8 mouse cellular contexts compared by ENCODE assay signal in genomic region chr7:28586663-28587411, GRCm38 (mm10). TPM values are rescaled to one million over a fixed set of nuclear protein-coding genes. Genes with fewer than 3 reads are reported as not detected.
DNase-seq lines count a peak whose midpoint lies in the region; ATAC-seq lines count a peak whose summit lies in the region.
"Had no signal": no experiment of that assay in that cellular context is flagged by ENCODE, and none has a peak within 500 bp of the region (broad histone marks: within the 10 kb centered on the region; RNA-seq: fewer than 3 reads in every experiment).

No protein-coding gene starts in this region.

- no peak overlapping the region for H3K4me3 ChIP-seq in midbrain, embryonic 12.5 days
- no peak overlapping the region for H3K4me3 ChIP-seq in midbrain, embryonic 15.5 days
- H3K4me3 ChIP-seq in embryonic facial prominence, embryonic 14.5 days (ENCODE audit: low read depth, low read length) = no peak overlapping the region
- no peak overlapping the region for H3K4me3 ChIP-seq in neural tube, embryonic 15.5 days (replicated peaks)
- H3K4me3 ChIP-seq: hindbrain, embryonic 15.5 days had no signal

- WGBS in midbrain, embryonic 12.5 days = 73% methylated on average over 6 of the region's 6 CpGs
- 60% methylated on average over 6 of the region's 6 CpGs for WGBS in midbrain, embryonic 15.5 days
- 45% methylated on average over 6 of the region's 6 CpGs for WGBS in embryonic facial prominence, embryonic 14.5 days
- 49% methylated on average over 6 of the region's 6 CpGs for WGBS in neural tube, embryonic 15.5 days

- no peaks in the 10 kb centered on the region for H3K27me3 ChIP-seq in midbrain, embryonic 12.5 days
- H3K27me3 ChIP-seq in midbrain, embryonic 15.5 days (replicated peaks) = no peaks in the 10 kb centered on the region
- H3K27me3 ChIP-seq in embryonic facial prominence, embryonic 14.5 days (replicated peaks; ENCODE audit: control insufficient read depth, insufficient read depth, low read length) = no peaks in the 10 kb centered on the region
- no peaks in the 10 kb centered on the region for H3K27me3 ChIP-seq in neural tube, embryonic 15.5 days (replicated peaks)
- H3K27me3 ChIP-seq: hindbrain, embryonic 15.5 days had no signal

- H3K4me1 ChIP-seq in midbrain, embryonic 12.5 days = peaks cover 19% of the 10 kb centered on the region
- H3K4me1 ChIP-seq in midbrain, embryonic 15.5 days = peaks cover 13% of the 10 kb centered on the region
- peaks cover 38% of the 10 kb centered on the region for H3K4me1 ChIP-seq in embryonic facial prominence, embryonic 14.5 days (ENCODE audit: control insufficient read depth, insufficient read depth, low read length)
- peaks cover 55% of the 10 kb centered on the region for H3K4me1 ChIP-seq in neural tube, embryonic 15.5 days

- H3K4me2 ChIP-seq in midbrain, embryonic 12.5 days (replicated peaks) = no peak overlapping the region
- H3K4me2 ChIP-seq in midbrain, embryonic 15.5 days = no peak overlapping the region
- H3K4me2 ChIP-seq in embryonic facial prominence, embryonic 14.5 days (ENCODE audit: low read depth, low read length) = 0 out of 2 replicates have a peak overlapping the region, but pooled peaks have one; percentile 16
- no peak overlapping the region for H3K4me2 ChIP-seq in neural tube, embryonic 15.5 days
- H3K4me2 ChIP-seq: hindbrain, embryonic 15.5 days had no signal

- peak; percentile 64 for DNase-seq in embryonic facial prominence, embryonic 14.5 days (ENCODE audit: low spot score)
- peak; percentile 69 for DNase-seq in kidney, postnatal 10 days
- DNase-seq in layer of hippocampus, postnatal 10 days (ENCODE audit: low spot score in 2 of 2) = no peak
- no peak for DNase-seq in cerebellum, postnatal 14 days

- no peaks in the 10 kb centered on the region for H3K9me3 ChIP-seq in midbrain, embryonic 12.5 days
- no peaks in the 10 kb centered on the region for H3K9me3 ChIP-seq in midbrain, embryonic 15.5 days
- no peaks in the 10 kb centered on the region for H3K9me3 ChIP-seq in embryonic facial prominence, embryonic 14.5 days (ENCODE audit: control insufficient read depth, low read length)
- no peaks in the 10 kb centered on the region for H3K9me3 ChIP-seq in neural tube, embryonic 15.5 days (replicated peaks)
- H3K9me3 ChIP-seq: hindbrain, embryonic 15.5 days had no signal

- 0 out of 2 replicates have a peak overlapping the region, but pooled peaks have one; percentile 4 for H3K9ac ChIP-seq in midbrain, embryonic 12.5 days (replicated peaks)
- H3K9ac ChIP-seq in midbrain, embryonic 15.5 days = no peak overlapping the region
- peak overlapping the region; percentile 5; the same call in 1 of the 2 replicates for H3K9ac ChIP-seq in embryonic facial prominence, embryonic 14.5 days (ENCODE audit: low read depth, low read length)
- no peak overlapping the region for H3K9ac ChIP-seq in neural tube, embryonic 15.5 days (replicated peaks)
- H3K9ac ChIP-seq: hindbrain, embryonic 15.5 days had no signal

- no peak overlapping the region for H3K27ac ChIP-seq in midbrain, embryonic 12.5 days (replicated peaks)
- H3K27ac ChIP-seq in midbrain, embryonic 15.5 days = no peak overlapping the region
- no peak overlapping the region for H3K27ac ChIP-seq in embryonic facial prominence, embryonic 14.5 days (replicated peaks; ENCODE audit: low read depth, low read length)
- 0 out of 2 replicates have a peak overlapping the region, but pooled peaks have one; percentile 9 for H3K27ac ChIP-seq in neural tube, embryonic 15.5 days (replicated peaks)
- H3K27ac ChIP-seq: hindbrain, embryonic 15.5 days had no signal

- ATAC-seq in midbrain, embryonic 12.5 days (ENCODE audit: low FRiP score, low read depth) = no peak
- ATAC-seq in midbrain, embryonic 15.5 days (replicated peaks) = no peak
- ATAC-seq in embryonic facial prominence, embryonic 14.5 days (ENCODE audit: low read depth) = 0 out of 2 replicates have a peak, but pooled peaks have one; percentile 30
- no peak for ATAC-seq in neural tube, embryonic 15.5 days (ENCODE audit: low FRiP score)

- peaks cover 3% of the 10 kb centered on the region; the same call in 1 of the 2 replicates for H3K36me3 ChIP-seq in midbrain, embryonic 12.5 days
- no peaks in the 10 kb centered on the region for H3K36me3 ChIP-seq in midbrain, embryonic 15.5 days (replicated peaks)
- H3K36me3 ChIP-seq in embryonic facial prominence, embryonic 14.5 days (ENCODE audit: control insufficient read depth, insufficient read depth, low read length) = 0 out of 2 replicates have a peak, but pooled peaks cover 2% of the 10 kb centered on the region
- no peaks in the 10 kb centered on the region for H3K36me3 ChIP-seq in neural tube, embryonic 15.5 days
- H3K36me3 ChIP-seq: hindbrain, embryonic 15.5 days had no signal

RNA-seq across cellular contexts. Expression of gene Samd4b, which starts 11.1 kb away (rescaled TPM):
- polyA plus RNA-seq in midbrain, embryonic 12.5 days (2016; fragmentation: Nextera tagmentation; extraction: Ambion mirVana) = 34.1 and 34.8 TPM in 2 replicates
- polyA plus RNA-seq in midbrain, embryonic 15.5 days (2015; fragmentation: Nextera tagmentation; extraction: Ambion mirVana) = 22.8 and 24.8 TPM in 2 replicates
- polyA plus RNA-seq in embryonic facial prominence, embryonic 14.5 days (2014; fragmentation: Nextera tagmentation; extraction: Ambion mirVana) = 31.5 and 33.8 TPM in 2 replicates
- 20.3 and 22.8 TPM in 2 replicates for polyA plus RNA-seq in neural tube, embryonic 15.5 days (2015; fragmentation: Nextera tagmentation; extraction: Ambion mirVana)
- 10 to 100 TPM; 58.4 to 61.9 TPM for total RNA-seq in layer of hippocampus, postnatal 10 days (2021)

RNA-seq across cellular contexts. Expression of gene Pak4, which starts 11.1 kb away (rescaled TPM):
- polyA plus RNA-seq in midbrain, embryonic 12.5 days (2016; fragmentation: Nextera tagmentation; extraction: Ambion mirVana) = 40.4 and 43.5 TPM in 2 replicates
- polyA plus RNA-seq in midbrain, embryonic 15.5 days (2015; fragmentation: Nextera tagmentation; extraction: Ambion mirVana) = 20.9 and 21.6 TPM in 2 replicates
- 20.7 and 23.5 TPM in 2 replicates for polyA plus RNA-seq in embryonic facial prominence, embryonic 14.5 days (2014; fragmentation: Nextera tagmentation; extraction: Ambion mirVana)
- polyA plus RNA-seq in neural tube, embryonic 15.5 days (2015; fragmentation: Nextera tagmentation; extraction: Ambion mirVana) = 16.0 and 23.1 TPM in 2 replicates
- 10 to 100 TPM; 11.7 to 13.0 TPM for total RNA-seq in layer of hippocampus, postnatal 10 days (2021)

RNA-seq across cellular contexts. Expression of gene Nccrp1, which starts 39.8 kb away (rescaled TPM):
- polyA plus RNA-seq in midbrain, embryonic 12.5 days (2016; fragmentation: Nextera tagmentation; extraction: Ambion mirVana) = not detected in 2 replicates
- polyA plus RNA-seq in midbrain, embryonic 15.5 days (2015; fragmentation: Nextera tagmentation; extraction: Ambion mirVana) = 0.14 and 0.18 TPM in 2 replicates
- polyA plus RNA-seq in embryonic facial prominence, embryonic 14.5 days (2014; fragmentation: Nextera tagmentation; extraction: Ambion mirVana) = 0.17 and 0.43 TPM in 2 replicates
- polyA plus RNA-seq in neural tube, embryonic 15.5 days (2015; fragmentation: Nextera tagmentation; extraction: Ambion mirVana) = 0.31 and 0.36 TPM in 2 replicates
- under 1 TPM; 0.42 to 0.46 TPM for total RNA-seq in layer of hippocampus, postnatal 10 days (2021)

RNA-seq across cellular contexts. Expression of gene Acp7, which starts 44.3 kb away (rescaled TPM):
- polyA plus RNA-seq in midbrain, embryonic 12.5 days (2016; fragmentation: Nextera tagmentation; extraction: Ambion mirVana) = not detected in 2 replicates
- polyA plus RNA-seq in midbrain, embryonic 15.5 days (2015; fragmentation: Nextera tagmentation; extraction: Ambion mirVana) = 0.40 TPM in 1 of 2 replicates, not detected in the other
- polyA plus RNA-seq in embryonic facial prominence, embryonic 14.5 days (2014; fragmentation: Nextera tagmentation; extraction: Ambion mirVana) = 0.10 and 0.40 TPM in 2 replicates
- polyA plus RNA-seq in neural tube, embryonic 15.5 days (2015; fragmentation: Nextera tagmentation; extraction: Ambion mirVana) = 0.09 and 0.10 TPM in 2 replicates
- 1 to 10 TPM; 1.5 to 2.1 TPM for total RNA-seq in layer of hippocampus, postnatal 10 days (2021)

RNA-seq across cellular contexts. Expression of gene Sycn, which starts 46.2 kb away (rescaled TPM):
- polyA plus RNA-seq in midbrain, embryonic 12.5 days (2016; fragmentation: Nextera tagmentation; extraction: Ambion mirVana) = not detected in 2 replicates
- polyA plus RNA-seq in midbrain, embryonic 15.5 days (2015; fragmentation: Nextera tagmentation; extraction: Ambion mirVana) = not detected in 2 replicates
- polyA plus RNA-seq in embryonic facial prominence, embryonic 14.5 days (2014; fragmentation: Nextera tagmentation; extraction: Ambion mirVana) = not detected in 2 replicates
- polyA plus RNA-seq in neural tube, embryonic 15.5 days (2015; fragmentation: Nextera tagmentation; extraction: Ambion mirVana) = 1.3 TPM in 1 of 2 replicates, not detected in the other
- not detected for total RNA-seq in layer of hippocampus, postnatal 10 days (2021)
- polyA plus RNA-seq: hindbrain, embryonic 15.5 days had no signal

Comparison
In these comparisons a context has a peak if more than half of its experiments do, and no peak if none do; other contexts are left out.
1. H3K9ac ChIP-seq: peak in midbrain, embryonic 12.5 days (single experiment) and embryonic facial prominence, embryonic 14.5 days (single experiment); none in midbrain, embryonic 15.5 days (single experiment) and neural tube, embryonic 15.5 days (single experiment).
2. DNase-seq: peak in embryonic facial prominence, embryonic 14.5 days (single experiment) and kidney, postnatal 10 days (single experiment); none in layer of hippocampus, postnatal 10 days (0 of 2) and cerebellum, postnatal 14 days (0 of 2).